Mouse (Mus musculus) embryonic facial prominence, embryonic 11.5 days (tissue): ENCODE data around the gene Rftn1. TPM values are rescaled to one million over a fixed set of nuclear protein-coding genes. Genes with fewer than 3 reads are reported as not detected.

Source experiments
- ATAC-seq: fragments of 200-750 bp; cut with Nextera tagmentation; replicated peaks from 2 replicates; pipeline ENCODE4 v1.8.0; 2017; ENCODE audit warnings: low read depth; ENCODE audit not compliant: insufficient number of reproducible peaks, low FRiP score, low TSS enrichment
- DNase-seq: peaks from one replicate; pipeline ENCODE4 v3.0.0-alpha.2; 2015; ENCODE audit warnings: low spot score
- H3K27ac ChIP-seq: fragments of 300-500 bp; sonication (generic); replicated peaks from 2 replicates; pipeline ENCODE4 v1.5.1; 2014; ENCODE audit warnings: mild to moderate bottlenecking, low read depth, low read length, control low read depth
- H3K27me3 ChIP-seq: fragments of 300-500 bp; sonication (generic); 2 replicates; pipeline ENCODE4 v1.6.1; 2014; ENCODE audit warnings: mild to moderate bottlenecking, low read length, moderate library complexity, mixed read lengths; ENCODE audit not compliant: control insufficient read depth, insufficient read depth
- H3K36me3 ChIP-seq: fragments of 300-500 bp; sonication (generic); replicated peaks from 2 replicates; pipeline ENCODE4 v1.6.1; 2014; ENCODE audit warnings: low read depth, mild to moderate bottlenecking, low read length, moderate library complexity, mixed read lengths; ENCODE audit not compliant: control insufficient read depth, insufficient read depth
- H3K4me1 ChIP-seq: fragments of 300-500 bp; sonication (generic); 2 replicates; pipeline ENCODE4 v1.6.1; 2014; ENCODE audit warnings: low read length, mixed read lengths; ENCODE audit not compliant: control insufficient read depth, insufficient read depth
- H3K4me2 ChIP-seq: fragments of 300-500 bp; sonication (generic); 2 replicates; pipeline ENCODE4 v1.6.1; 2014; ENCODE audit warnings: low read depth, mild to moderate bottlenecking, control low read depth, low read length, moderate library complexity
- H3K4me3 ChIP-seq: fragments of 300-500 bp; sonication (generic); 2 replicates; pipeline ENCODE4 v1.5.1; 2014; ENCODE audit warnings: low read depth, low read length, control low read depth
- H3K9ac ChIP-seq: fragments of 300-500 bp; sonication (generic); replicated peaks from 2 replicates; pipeline ENCODE4 v1.6.1; 2014; ENCODE audit warnings: mild to moderate bottlenecking, control low read depth, low read length
- H3K9me3 ChIP-seq: fragments of 300-500 bp; sonication (generic); replicated peaks from 2 replicates; pipeline ENCODE4 v1.6.1; 2016; ENCODE audit warnings: mild to moderate bottlenecking, low read length, inconsistent platforms, mixed read lengths; ENCODE audit not compliant: control insufficient read depth
- WGBS: fragments of 180-500 bp; shearing (Covaris S2); extraction: QIAGEN DNeasy Blood & Tissue Kit; methylation state at CpG from one replicate; pipeline ENCODE4 v1.1.7; 2014; 5-methylcytosine and 5-hydroxymethylcytosine counted together
- polyA plus RNA-seq: library from polyadenylated mRNA; unstranded; fragments of >200 nt; fragmentation: Nextera tagmentation; extraction: Ambion mirVana; gene quantifications from 2 replicates; pipeline ENCODE4 v1.2.1, GENCODE M21; 2014

Rftn1 gene
- polyA plus RNA-seq, 1 experiment from 2014 or later, result 6.5 TPM

- Histone ChIP-seq H3K27me3 (no peaks in the 10 kb centered on the region), H3K36me3 (no peaks in the 10 kb centered on the region), H3K4me2 (no peak overlapping the region), H3K27ac (no peak overlapping the region), H3K9ac (no peak overlapping the region), H3K9me3 (no peaks in the 10 kb centered on the region), H3K4me3 (no peak overlapping the region), H3K4me1 (no peaks in the 10 kb centered on the region)
- DNase-seq (no peak), ATAC-seq (no peak)
- WGBS, result 68% methylated on average over 8 of the region's 8 CpGs
These were observed 47.9 kb downstream of the Rftn1 start for GRCm38 (mm10) chr17:50142553-50142952.

GRCm38 (mm10) chr17:50142151-50142550, 48.3 kb downstream of the Rftn1 start:
- Histone ChIP-seq H3K27me3 (no peaks in the 10 kb centered on the region), H3K4me1 (no peaks in the 10 kb centered on the region), H3K4me2 (no peak overlapping the region), H3K27ac (no peak overlapping the region), H3K36me3 (no peaks in the 10 kb centered on the region), H3K4me3 (no peak overlapping the region), H3K9me3 (no peaks in the 10 kb centered on the region), H3K9ac (no peak overlapping the region)
- DNase-seq (no peak), ATAC-seq (no peak)
- 93% methylated on average over 7 of the region's 7 CpGs for WGBS

- Histone ChIP-seq H3K36me3 (no peaks in the 10 kb centered on the region), H3K9ac (no peak overlapping the region), H3K9me3 (no peaks in the 10 kb centered on the region), H3K27me3 (no peaks in the 10 kb centered on the region), H3K4me3 (no peak overlapping the region), H3K27ac (no peak overlapping the region), H3K4me2 (no peak overlapping the region), H3K4me1 (no peaks in the 10 kb centered on the region)
- WGBS, result 87% methylated on average over 9 of the region's 9 CpGs
- ATAC-seq, result no peak
- no peak for DNase-seq
These were observed 54.4 kb downstream of the Rftn1 start for GRCm38 (mm10) chr17:50136060-50136459.

GRCm38 (mm10) chr17:50135466-50135865, 55.0 kb downstream of the Rftn1 start:
- no peaks in the 10 kb centered on the region for H3K27me3 ChIP-seq
- H3K4me3 ChIP-seq, result no peak overlapping the region
- 89% methylated on average over 10 of the region's 10 CpGs for WGBS
- no peak overlapping the region for H3K9ac ChIP-seq
- H3K36me3 ChIP-seq, result no peaks in the 10 kb centered on the region
- no peak overlapping the region for H3K4me2 ChIP-seq
- H3K9me3 ChIP-seq, result no peaks in the 10 kb centered on the region
- DNase-seq (no peak), ATAC-seq (no peak)
- no peaks in the 10 kb centered on the region for H3K4me1 ChIP-seq
- no peak overlapping the region for H3K27ac ChIP-seq

- ATAC-seq (no peak), DNase-seq (no peak)
- no peak overlapping the region for H3K9ac ChIP-seq
- H3K9me3 ChIP-seq, result no peaks in the 10 kb centered on the region
- 80% methylated on average over 4 of the region's 4 CpGs for WGBS
- no peaks in the 10 kb centered on the region for H3K27me3 ChIP-seq
- no peak overlapping the region for H3K4me3 ChIP-seq
- no peak overlapping the region for H3K27ac ChIP-seq
- no peaks in the 10 kb centered on the region for H3K36me3 ChIP-seq
- no peak overlapping the region for H3K4me2 ChIP-seq
- no peaks in the 10 kb centered on the region for H3K4me1 ChIP-seq
These were observed 58.8 kb downstream of the Rftn1 start for GRCm38 (mm10) chr17:50131698-50132097.

- 60% methylated on average over 4 of the region's 4 CpGs for WGBS
- H3K9ac ChIP-seq, result no peak overlapping the region
- H3K4me3 ChIP-seq, result no peak overlapping the region
- no peak for ATAC-seq
- no peak overlapping the region for H3K27ac ChIP-seq
- no peaks in the 10 kb centered on the region for H3K4me1 ChIP-seq
- no peaks in the 10 kb centered on the region for H3K36me3 ChIP-seq
- no peaks in the 10 kb centered on the region for H3K27me3 ChIP-seq
- no peak overlapping the region for H3K4me2 ChIP-seq
- H3K9me3 ChIP-seq, result no peaks in the 10 kb centered on the region
- DNase-seq, result no peak
These were observed 60.1 kb downstream of the Rftn1 start for GRCm38 (mm10) chr17:50130421-50130820.

GRCm38 (mm10) chr17:50128392-50128791, 62.1 kb downstream of the Rftn1 start:
- H3K27me3 ChIP-seq, result no peaks in the 10 kb centered on the region
- no peak overlapping the region for H3K4me3 ChIP-seq
- no peak overlapping the region for H3K9ac ChIP-seq
- DNase-seq (no peak), ATAC-seq (no peak)
- H3K9me3 ChIP-seq, result no peaks in the 10 kb centered on the region
- H3K27ac ChIP-seq, result no peak overlapping the region
- no peaks in the 10 kb centered on the region for H3K4me1 ChIP-seq
- no peaks in the 10 kb centered on the region for H3K36me3 ChIP-seq
- WGBS, result 51% methylated on average over 3 of the region's 3 CpGs
- H3K4me2 ChIP-seq, result no peak overlapping the region

GRCm38 (mm10) chr17:50127045-50127813, 63.2 kb downstream of the Rftn1 start:
- ATAC-seq, result no peak
- no peak for DNase-seq
- no peaks in the 10 kb centered on the region for H3K36me3 ChIP-seq
- H3K4me3 ChIP-seq, result no peak overlapping the region
- WGBS, result 72% methylated on average over 9 of the region's 9 CpGs
- no peaks in the 10 kb centered on the region for H3K4me1 ChIP-seq
- H3K27me3 ChIP-seq, result no peaks in the 10 kb centered on the region
- H3K4me2 ChIP-seq, result no peak overlapping the region
- H3K9me3 ChIP-seq, result no peaks in the 10 kb centered on the region
- no peak overlapping the region for H3K27ac ChIP-seq
- H3K9ac ChIP-seq, result no peak overlapping the region
